Mouse (Mus musculus): ENCODE data around the gene Cd247.

DNA sequence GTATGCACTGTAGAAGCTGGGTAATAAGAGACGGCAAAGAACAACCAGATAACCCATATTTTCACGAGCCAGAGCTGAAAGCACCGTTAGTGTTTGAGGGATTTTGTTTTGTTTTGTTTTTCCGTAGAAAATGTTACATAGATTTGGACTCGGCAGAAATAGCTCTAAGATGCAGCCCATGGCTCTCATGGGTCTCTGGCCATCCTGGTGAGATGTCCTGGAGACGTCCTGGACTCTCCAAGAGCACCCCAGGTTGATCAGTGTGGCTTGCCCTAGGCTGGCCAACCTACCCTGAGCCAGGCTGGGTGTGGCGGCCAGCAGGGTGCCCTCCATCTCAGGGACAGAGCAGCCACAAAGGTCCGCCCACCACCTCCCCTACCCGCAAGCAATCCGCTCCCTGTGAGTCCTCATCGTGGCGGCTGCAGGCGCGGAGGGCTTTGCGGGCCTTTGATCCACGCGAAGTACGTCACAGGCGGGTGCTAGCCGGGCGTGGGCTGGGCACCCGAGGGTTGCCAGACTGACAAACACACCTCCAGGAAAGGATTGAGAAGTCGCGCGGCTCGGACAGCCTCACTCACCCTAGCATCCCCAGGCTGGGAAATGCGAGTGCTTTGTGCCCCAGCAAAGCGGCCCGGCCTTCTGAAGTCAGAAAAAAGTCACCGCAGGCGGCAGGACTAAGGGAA is 52.2 kb downstream of the Cd247 start:
- TF ChIP-seq EP300 (IDR thresholded peaks at IDR 0.05; ENCODE audit: low read depth), result no peak
- no peak for TF ChIP-seq CTCF (IDR thresholded peaks at IDR 0.05; ENCODE audit: low read depth)

All from liver, postnatal 0 days (tissue).